Mouse (Mus musculus): ENCODE data around the gene Pdcd1lg2. TPM values are rescaled to one million over a fixed set of nuclear protein-coding genes. Genes with fewer than 3 reads are reported as not detected.
"Not testable (repeated sequence)": the region's sequence is repeated elsewhere in the genome, so short reads cannot be mapped to it uniquely, and the experiment has no call there.

Gene Pdcd1lg2
- polyA plus RNA-seq, 1 experiment from 2014 or later, result 0.26 TPM

DNA sequence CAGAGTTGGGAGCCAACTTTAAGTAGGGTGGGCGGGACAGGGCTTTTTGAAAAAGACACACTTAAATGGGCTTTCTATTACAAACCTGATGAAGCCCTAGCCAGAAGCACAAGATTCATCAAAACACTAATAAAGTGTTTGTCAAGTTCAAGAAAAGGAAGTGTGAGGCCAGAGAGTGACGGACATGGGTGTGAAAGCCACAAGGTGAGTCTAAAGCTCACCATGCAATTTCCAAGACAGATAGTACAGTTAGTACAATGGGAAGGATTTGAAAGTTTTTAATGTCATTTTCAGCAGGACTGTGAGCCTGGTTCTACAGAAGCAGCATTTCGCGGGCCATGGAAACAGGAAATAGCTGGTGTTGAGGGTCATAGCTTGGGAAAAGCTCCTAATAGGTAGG is 10.9 kb upstream of the Pdcd1lg2 start:
- H3K27me3 ChIP-seq, result no peaks in the 10 kb centered on the region
- ChIA-PET CTCF (no interaction called here), POLR2A (interaction anchor here (0.6 kb wide), 1 partner anchor 201 kb away, joined by 3 read pairs; no protein-coding TSS in a partner anchor)
- DNase-seq (ENCODE audit: low read depth, low spot score), result no peak
- ATAC-seq, result no peak
- no peak for TF ChIP-seq CTCF (IDR thresholded peaks at IDR 0.05)
- in situ Hi-C loops (cut with MboI; ENCODE audit: low pct_unique_long_range_greater_than_20kb), result no loop called here

DNA sequence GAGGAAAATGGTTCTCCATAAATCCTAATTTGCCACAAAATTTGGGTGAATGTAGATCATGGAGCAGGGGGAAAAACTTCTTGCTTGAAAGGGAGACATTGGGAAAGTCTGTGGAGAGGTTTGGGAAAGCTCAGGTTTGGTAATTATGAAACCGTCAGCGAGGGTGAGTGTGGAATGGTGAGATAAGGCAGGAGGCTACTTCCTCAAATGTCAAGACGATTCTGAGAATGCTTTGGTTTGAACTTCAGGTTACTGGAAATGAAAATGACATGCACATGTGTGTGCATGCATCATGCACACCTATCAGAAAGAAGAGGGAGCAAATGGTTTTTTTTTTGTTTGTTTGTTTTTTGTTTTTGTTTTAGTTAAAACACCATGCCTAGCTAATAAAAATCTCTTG is 10.3 kb upstream of the Pdcd1lg2 start:
- ChIA-PET CTCF (interaction anchor here (1.2 kb wide), 1 partner anchor 12 kb away, joined by 3 read pairs; no protein-coding TSS in a partner anchor), POLR2A (no interaction called here)
- DNase-seq (ENCODE audit: low read depth, low spot score), result no peak
- ATAC-seq, result no peak
- in situ Hi-C loops (cut with MboI; ENCODE audit: low pct_unique_long_range_greater_than_20kb), result no loop called here
- no peak for TF ChIP-seq CTCF (IDR thresholded peaks at IDR 0.05)
- H3K27me3 ChIP-seq, result no peaks in the 10 kb centered on the region

DNA sequence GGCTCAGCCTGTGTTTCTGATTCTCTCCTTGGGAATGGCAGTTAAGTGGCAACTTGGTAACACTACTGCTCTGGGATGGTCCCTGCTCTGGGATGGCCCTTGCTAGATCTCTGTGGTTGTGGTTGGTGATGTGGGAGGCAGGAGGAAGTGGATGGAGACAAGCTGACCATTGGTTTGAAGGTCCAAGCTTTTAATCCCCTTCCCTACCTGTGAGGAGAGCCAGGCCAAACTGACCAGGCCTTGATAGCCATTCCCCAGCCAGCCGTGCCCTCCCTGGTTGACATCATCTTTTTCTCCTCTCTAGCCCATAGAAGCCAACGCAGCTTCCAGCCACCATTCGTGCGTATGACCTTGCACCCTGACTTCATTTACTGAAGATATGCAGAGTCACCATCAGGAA is 8.1 kb upstream of the Pdcd1lg2 start:
- no peak for ATAC-seq
- ChIA-PET CTCF (interaction anchor here (0.6 kb wide), 1 partner anchor 315 kb away, joined by 3 read pairs; no protein-coding TSS in a partner anchor), POLR2A (interaction anchor here (0.6 kb wide), 2 partner anchors 28 to 63 kb away, joined by 3 to 5 read pairs; no protein-coding TSS in a partner anchor)
- DNase-seq (ENCODE audit: low read depth, low spot score), result no peak
- in situ Hi-C loops (cut with MboI; ENCODE audit: low pct_unique_long_range_greater_than_20kb), result no loop called here
- TF ChIP-seq CTCF (IDR thresholded peaks at IDR 0.05), result no peak
- no peaks in the 10 kb centered on the region for H3K27me3 ChIP-seq

DNA sequence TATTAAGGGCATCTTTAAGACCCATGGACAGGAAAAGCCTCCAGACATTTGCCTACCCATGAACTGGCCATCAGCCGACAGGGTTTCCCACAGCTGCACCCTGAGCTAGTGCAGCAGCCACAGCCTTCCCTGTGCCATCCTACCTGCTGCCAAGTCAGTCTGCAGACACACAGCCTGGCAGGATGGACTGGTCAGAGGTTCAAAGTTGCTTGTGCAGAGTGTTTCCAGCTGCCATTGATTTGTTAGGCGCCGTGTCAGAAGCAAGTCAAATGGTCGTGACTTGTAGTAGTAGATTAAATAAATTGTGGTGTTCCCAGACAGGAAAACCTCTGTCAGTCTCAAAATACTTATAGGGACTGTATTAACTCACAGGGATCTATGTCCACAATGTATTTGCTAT is 7.5 kb upstream of the Pdcd1lg2 start:
- no peak for TF ChIP-seq CTCF (IDR thresholded peaks at IDR 0.05)
- ATAC-seq, result no peak
- CTCF ChIA-PET, result no interaction called here
- POLR2A ChIA-PET, result interaction anchor here (0.6 kb wide), 1 partner anchor 62 kb away, joined by 5 read pairs; no protein-coding TSS in a partner anchor
- DNase-seq (ENCODE audit: low read depth, low spot score), result no peak
- in situ Hi-C loops (cut with MboI; ENCODE audit: low pct_unique_long_range_greater_than_20kb), result no loop called here
- no peaks in the 10 kb centered on the region for H3K27me3 ChIP-seq

DNA sequence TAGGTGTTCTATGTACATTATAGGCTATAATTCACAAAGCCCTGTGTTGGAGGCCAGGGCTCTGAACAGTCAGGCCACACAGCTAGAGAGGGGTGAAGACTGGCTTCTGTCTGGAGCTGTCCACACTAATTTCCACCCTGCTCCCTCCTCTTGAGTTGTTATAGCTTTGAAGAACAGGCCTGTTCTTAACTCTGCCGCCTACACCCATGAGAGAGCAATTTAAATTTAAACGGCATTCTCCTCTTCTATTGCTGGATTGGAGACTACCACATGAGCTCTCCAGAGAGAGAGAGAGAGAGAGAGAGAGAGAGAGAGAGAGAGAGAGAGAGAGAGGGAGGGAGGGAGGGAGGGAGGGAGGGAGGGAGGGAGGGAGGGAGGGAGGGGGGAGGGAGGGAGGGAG is 5.3 kb upstream of the Pdcd1lg2 start:
- in situ Hi-C loops (cut with MboI; ENCODE audit: low pct_unique_long_range_greater_than_20kb), result no loop called here
- CTCF ChIA-PET, result interaction anchor here (1.1 to 1.5 kb wide), 2 partner anchors 13 to 96 kb away, joined by 3 to 5 read pairs; no protein-coding TSS in a partner anchor
- ATAC-seq, result no peak
- POLR2A ChIA-PET, result no interaction called here
- no peak for TF ChIP-seq CTCF (IDR thresholded peaks at IDR 0.05)
- DNase-seq (ENCODE audit: low read depth, low spot score), result no peak
- H3K27me3 ChIP-seq, result no peaks in the 10 kb centered on the region

DNA sequence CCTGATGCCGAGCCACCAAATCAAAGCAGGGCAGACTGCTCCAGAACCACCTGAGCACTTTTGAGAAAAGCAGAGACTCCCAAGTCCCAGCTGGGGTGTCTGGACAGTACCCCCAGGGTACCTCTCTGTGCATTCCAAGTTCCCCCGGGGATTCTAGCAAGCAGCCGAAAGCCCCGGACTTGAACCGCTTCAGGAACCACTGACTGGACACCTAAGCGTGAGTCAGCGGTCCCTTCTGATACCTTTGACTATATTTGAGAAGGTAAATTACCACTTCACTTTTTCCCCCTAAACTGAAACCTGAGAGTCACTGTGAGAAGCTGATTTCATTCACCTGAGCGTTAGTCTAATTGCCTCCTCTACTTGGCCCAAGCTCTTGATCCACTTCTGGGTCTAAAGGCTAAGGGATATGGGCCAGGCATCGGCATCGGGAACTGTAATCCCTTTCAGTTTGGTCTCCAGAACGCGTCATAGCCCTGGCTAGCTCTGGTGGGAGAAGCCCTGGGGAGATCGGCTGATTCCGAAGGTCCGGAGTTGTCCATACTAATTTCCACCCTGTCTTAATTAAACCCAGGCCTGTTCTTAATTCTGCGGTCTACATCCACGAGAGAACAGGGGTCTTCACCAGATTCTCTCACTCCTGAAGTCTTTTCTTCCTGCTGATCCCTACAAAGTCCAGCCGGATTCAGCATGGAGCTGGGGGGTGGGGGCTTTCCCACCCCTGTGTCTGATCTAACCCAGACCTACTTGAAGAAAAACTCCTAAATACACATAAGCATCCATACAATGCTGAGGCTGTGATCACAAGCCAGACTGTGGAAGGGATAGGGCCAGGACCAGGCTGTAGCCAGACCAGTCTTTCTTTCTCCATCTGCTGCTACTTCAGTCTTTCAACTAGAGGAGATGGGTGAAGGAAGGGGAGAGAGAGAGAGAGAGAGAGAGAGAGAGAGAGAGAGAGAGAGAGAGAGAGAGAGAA is 4.4 kb upstream of the Pdcd1lg2 start:
- ChIA-PET CTCF (interaction anchor here (1.1 to 1.5 kb wide), 2 partner anchors 14 to 95 kb away, joined by 3 to 5 read pairs; no protein-coding TSS in a partner anchor), POLR2A (no interaction called here)
- no peak for TF ChIP-seq CTCF (IDR thresholded peaks at IDR 0.05)
- DNase-seq (ENCODE audit: low read depth, low spot score) (no peak), ATAC-seq (no peak)
- H3K27me3 ChIP-seq, result no peaks in the 10 kb centered on the region
- in situ Hi-C loops (cut with MboI; ENCODE audit: low pct_unique_long_range_greater_than_20kb), result no loop called here

DNA sequence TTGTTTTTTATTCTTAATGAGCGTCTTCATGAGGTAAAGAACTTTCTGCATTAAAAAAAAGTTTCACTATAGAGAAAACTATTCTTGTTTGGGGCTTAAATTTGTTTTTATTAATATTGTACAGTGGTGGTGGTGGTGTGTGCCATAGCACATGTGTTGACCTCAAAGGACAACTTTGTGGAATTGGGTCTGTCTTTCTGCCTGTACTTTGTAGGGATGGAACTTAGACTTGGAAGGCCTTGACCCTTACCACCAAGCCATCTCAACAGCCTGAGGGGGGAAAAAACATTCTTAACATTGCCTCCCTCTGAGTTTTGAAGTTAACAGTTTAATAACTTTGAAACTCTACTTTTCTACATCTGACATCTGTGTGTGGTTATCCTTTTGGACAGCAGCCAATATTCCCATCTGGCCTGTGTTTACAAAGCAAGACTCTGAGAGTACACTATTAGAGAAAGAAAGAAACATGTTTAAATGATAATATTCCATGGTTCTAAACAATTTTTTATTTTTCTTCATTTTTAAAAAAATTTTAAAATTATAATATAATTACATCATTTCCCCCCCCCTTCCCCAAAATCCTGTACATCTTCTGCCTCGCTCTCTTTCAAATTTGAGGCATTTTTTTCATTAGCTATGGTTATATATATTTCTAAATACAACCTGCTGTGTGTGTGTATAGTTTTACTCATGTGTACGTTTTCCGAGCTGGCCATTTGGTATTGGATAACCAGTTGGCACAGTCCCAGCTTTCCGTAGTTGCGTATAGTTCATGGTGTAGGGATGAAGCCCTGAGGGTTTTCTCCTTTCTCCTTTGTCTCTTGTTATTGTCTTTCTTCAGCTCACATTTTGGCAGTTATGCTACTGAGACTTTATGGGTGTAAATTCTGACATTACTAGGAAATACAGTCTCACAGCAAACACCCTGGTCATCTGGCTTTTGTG is 2.0 kb downstream of the Pdcd1lg2 start:
- ATAC-seq (no peak), DNase-seq (ENCODE audit: low read depth, low spot score) (peak; percentile 3)
- ChIA-PET POLR2A (no interaction called here), CTCF (interaction anchor here (1.0 kb wide), 1 partner anchor 9 kb away, joined by 3 read pairs; no protein-coding TSS in a partner anchor)
- TF ChIP-seq CTCF (IDR thresholded peaks at IDR 0.05), result no peak
- peaks cover 7% of the 10 kb centered on the region for H3K27me3 ChIP-seq
- in situ Hi-C loops (cut with MboI; ENCODE audit: low pct_unique_long_range_greater_than_20kb), result no loop called here

DNA sequence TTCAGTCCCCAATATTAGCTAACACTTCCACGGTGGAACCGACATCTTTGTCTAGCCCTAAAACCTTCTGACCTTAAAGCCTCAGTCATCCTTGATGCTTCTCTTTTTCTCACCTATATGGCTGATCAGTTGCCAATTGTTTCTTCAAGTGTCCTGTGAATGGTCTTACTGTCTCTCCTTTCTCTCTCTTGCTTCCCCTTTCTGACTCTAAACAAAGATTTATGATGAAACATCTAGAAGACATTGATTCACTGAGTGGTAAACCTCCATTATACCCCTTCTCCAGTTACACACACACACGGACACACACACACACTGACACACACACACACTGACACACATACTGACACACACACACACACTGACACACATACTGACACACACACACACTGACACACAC is 3.8 kb downstream of the Pdcd1lg2 start:
- peaks cover 7% of the 10 kb centered on the region for H3K27me3 ChIP-seq
- in situ Hi-C loops (cut with MboI; ENCODE audit: low pct_unique_long_range_greater_than_20kb), result no loop called here
- CTCF ChIA-PET, result interaction anchor here (0.8 kb wide), 1 partner anchor 31 kb away, joined by 3 read pairs; no protein-coding TSS in a partner anchor

DNA sequence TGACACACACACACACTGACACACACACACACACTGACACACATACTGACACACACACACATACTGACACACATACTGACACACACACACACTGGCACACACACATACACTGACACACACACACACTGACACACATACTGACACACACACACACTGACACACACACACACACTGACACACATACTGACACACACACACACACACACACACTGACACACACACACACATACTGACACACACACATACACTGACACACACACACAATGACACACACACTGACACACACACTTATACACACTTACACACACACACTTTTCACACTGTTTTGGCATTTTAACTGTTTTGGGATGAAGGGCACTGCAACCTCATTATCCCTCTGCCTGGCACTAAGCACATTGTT is 4.2 kb downstream of the Pdcd1lg2 start:
- CTCF ChIA-PET, POLR2A ChIA-PET: not testable (repeated sequence)

More for the DNA sequence above, 3.8 kb downstream of the Pdcd1lg2 start:
- POLR2A ChIA-PET, result no interaction called here
- DNase-seq (ENCODE audit: low read depth, low spot score) (no peak), ATAC-seq (no peak)
- no peak for TF ChIP-seq CTCF (IDR thresholded peaks at IDR 0.05)

DNA sequence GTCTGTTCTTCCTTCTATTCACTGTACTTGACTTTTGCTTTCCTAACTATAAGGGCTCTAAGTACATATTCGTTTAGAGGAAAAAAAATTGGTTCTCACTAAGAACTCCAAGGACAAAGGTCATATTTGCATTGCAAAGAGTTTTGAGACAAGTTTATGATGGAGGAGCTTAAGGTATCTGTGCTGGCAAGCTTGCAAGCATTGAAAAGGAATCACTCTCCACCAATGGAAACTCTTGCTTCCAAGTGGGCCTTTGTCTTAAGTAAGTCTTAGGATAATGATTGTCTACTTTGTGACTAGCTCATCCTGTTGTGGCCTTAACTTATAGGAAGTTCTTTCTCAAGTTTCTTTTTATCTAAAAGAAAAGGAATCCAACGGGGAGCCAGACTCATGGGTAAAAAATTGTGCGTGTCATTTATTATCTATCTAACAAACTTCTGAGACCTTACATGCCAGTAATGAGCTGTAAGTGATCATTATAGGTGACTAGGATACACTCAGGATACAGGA is 5.7 kb downstream of the Pdcd1lg2 start:
- ATAC-seq, result no peak
- POLR2A ChIA-PET, result interaction anchor here (1.0 kb wide), 1 partner anchor 22 kb away, joined by 3 read pairs; no protein-coding TSS in a partner anchor
- in situ Hi-C loops (cut with MboI; ENCODE audit: low pct_unique_long_range_greater_than_20kb), result no loop called here
- peaks cover 7% of the 10 kb centered on the region for H3K27me3 ChIP-seq
- CTCF ChIA-PET, result no interaction called here
- DNase-seq (ENCODE audit: low read depth, low spot score), result no peak
- no peak for TF ChIP-seq CTCF (IDR thresholded peaks at IDR 0.05)

More for the DNA sequence above, 4.2 kb downstream of the Pdcd1lg2 start:
- ATAC-seq; DNase-seq (ENCODE audit: low read depth, low spot score); H3K27me3 ChIP-seq; in situ Hi-C loops (cut with MboI; ENCODE audit: low pct_unique_long_range_greater_than_20kb): not testable (repeated sequence)

Measured in Patski (cell line).